Mouse (Mus musculus) heart, postnatal 0 days (tissue): ENCODE results near the gene Adam23.

Source experiments
- CTCF ChIP-seq: IDR thresholded peaks from 2 replicates; pipeline ENCODE4 v1.5.1; 2016; ENCODE audit warnings: antibody characterized with exemption, control low read depth, low read depth
- EP300 ChIP-seq: IDR thresholded peaks from 2 replicates; pipeline ENCODE4 v1.6.1; 2016; ENCODE audit warnings: antibody characterized with exemption, low read depth

DNA sequence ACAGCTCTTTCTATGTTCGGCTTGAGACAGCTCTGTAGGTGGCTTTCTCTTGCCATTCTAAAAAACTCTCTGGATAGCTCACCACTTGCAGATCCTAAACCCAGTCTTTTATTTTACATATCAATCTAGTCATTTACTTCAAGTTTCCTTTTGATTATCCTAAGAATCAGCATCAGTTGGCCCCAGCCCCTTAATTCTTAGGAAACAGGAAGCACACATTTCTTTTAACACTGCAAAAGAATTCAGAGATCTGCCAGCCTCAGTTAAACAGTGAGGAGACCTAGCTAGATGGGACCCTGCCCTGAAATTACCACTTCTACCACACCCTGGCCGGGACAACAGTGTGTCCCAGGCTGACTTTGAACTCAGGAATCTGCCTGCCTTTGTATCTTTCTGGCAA lies 3.5 kb upstream of the Adam23 start:
- TF ChIP-seq CTCF: no peak
- TF ChIP-seq EP300: no peak
